Mouse (Mus musculus): ENCODE measurements around the gene Trex1.
A peak's percentile ranks its signal among the peaks of the same experiment; 100 is the strongest.

Gene Trex1

GRCm38 (mm10) chr9:109059136-109059903 is at the start of gene Trex1:
TSS of gene Trex1 (minus strand) at chr9:109059734.
- peak; percentile 86 for DNase-seq

- no peak for DNase-seq
Observed at GRCm38 (mm10) chr9:109107341-109107740, 47.8 kb upstream of the Trex1 start.

GRCm38 (mm10) chr9:109105648-109106047 is 46.1 kb upstream of the Trex1 start:
- no peak for DNase-seq

DNA sequence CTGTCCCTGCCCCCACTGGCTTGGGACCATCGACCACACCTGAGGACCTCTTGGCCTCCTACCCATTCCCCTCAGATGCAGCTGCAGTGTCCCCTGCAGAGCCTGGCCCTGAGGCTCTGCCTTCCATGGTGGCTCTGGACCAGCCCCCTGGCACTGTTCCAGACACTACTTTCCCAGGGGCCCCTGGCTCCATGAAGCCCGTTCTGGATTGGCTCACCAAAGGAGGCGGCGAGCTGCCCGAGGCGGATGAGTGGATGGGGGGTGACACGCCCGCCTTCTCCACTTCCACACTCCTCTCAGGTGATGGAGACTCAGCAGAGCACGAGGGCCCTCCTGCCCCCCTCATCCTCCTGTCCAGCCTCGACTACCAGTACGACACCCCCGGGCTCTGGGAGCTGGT is 45.5 kb upstream of the Trex1 start:
- DNase-seq = no peak

DNA sequence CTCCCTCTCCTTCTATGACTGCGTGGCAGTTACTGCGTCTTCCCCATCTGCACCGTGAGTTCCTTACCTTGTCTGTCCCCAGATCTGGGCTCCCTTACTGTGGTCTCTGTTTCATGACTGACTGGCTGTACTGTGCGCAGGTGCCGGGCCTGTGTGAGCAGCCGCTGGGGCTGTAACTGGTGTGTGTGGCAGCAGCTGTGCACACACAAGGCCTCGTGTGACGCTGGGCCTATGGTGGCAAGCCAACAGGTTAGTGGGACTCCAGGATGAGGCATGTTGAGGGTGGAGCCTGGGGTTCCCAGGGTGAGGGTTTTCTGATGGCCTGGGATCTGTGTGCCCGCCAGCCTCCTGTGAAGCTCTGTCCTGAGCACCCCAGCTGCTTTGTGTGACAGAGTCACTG is 44.5 kb upstream of the Trex1 start:
- no peak for DNase-seq

GRCm38 (mm10) chr9:109103250-109103649 is 43.7 kb upstream of the Trex1 start:
- no peak for DNase-seq

- no peak for DNase-seq
Observed at GRCm38 (mm10) chr9:109102541-109102940, 43.0 kb upstream of the Trex1 start.

DNA sequence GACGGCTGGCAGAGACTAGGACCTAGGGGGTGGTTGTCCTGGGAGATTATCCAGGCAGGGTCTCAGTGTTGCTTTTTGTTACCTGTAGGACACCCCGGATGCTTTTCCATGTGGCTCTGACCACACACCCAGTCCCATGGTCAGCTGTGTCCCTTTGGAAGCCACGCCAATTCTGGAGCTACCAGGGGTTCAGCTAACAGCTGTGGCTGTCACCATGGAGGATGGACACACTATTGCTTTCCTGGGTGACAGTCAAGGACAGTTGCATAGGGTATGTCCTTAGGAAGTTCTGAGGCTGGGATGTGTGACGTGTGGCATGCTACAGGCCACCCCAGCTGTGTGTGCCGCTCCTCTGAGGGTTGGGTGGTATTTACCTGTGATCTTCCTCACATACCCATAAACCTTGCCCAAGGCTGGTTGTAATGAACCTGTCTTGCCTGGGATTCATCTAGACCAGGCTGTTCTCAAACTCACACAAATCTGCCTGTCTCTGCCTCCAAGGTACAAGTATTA is 42.5 kb upstream of the Trex1 start:
- DNase-seq = no peak

DNA sequence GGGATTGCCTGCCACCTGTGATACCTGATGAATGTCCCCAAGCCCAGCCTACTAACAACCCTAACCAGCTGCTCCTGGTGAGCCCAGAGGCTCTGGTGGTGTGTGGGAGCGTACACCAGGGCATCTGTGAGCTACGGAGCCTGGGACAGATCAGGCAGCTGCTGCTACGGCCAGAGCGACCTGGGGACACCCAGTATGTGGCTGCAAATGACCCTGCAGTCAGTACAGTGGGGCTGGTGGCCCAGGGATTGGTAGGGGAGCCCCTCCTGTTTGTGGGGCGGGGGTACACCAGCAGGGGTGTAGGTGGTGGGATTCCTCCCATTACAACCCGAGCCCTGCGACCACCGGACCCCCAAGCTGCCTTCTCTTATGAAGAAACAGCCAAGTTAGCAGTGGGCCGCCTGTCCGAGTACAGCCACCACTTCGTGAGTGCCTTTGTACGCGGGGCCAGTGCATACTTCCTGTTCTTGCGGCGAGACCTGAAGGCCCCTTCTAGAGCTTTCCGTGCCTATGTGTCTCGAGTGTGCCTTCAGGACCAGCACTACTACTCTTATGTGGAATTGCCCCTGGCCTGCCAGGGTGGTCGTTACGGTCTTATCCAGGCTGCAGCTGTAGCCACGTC is 40.9 kb upstream of the Trex1 start:
- DNase-seq = no peak

DNA sequence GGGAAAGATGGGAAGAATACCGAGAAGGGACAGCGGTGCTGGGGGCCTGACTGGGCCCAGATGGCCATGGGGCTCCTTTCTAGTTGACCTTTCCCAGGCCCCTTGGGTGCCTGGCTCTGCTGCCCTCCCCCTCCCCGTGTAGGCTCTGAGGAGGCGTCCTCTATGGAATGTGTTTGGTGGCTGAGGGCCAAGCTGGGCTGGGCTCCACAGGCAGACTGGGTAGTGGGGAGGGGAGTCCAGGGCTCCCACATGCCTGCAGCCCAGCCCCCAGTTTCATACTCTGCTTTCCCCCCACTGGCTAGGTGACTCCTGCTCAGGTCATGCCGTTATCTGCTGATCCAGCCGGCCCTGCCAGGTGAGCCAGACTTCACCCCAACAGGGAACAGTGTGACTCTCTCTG is 39.4 kb upstream of the Trex1 start:
- DNase-seq = peak; percentile 30

GRCm38 (mm10) chr9:109098366-109098765 is 38.8 kb upstream of the Trex1 start:
- DNase-seq = no peak

DNA sequence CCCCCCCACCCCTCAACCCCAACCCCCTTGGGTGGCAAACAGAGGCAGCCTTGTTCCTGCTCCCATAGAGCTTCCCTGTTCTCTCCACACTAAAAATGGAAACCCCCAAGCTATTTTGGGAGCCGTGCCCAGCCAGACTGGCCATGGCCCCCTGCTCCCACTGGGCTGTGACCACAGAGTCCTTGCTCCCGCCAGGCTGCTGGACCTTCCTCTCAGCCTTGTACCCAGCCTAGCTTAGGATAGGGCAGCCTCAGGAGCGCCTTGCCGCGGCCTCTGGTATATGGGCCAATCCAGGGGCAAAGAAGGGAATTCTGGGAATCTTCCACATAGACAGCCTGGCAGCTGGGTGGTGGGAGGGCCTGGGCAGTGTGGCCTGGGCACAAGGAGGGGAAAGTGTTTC is 38.3 kb upstream of the Trex1 start:
- peak; percentile 50 for DNase-seq

GRCm38 (mm10) chr9:109097291-109097690 is 37.8 kb upstream of the Trex1 start:
- DNase-seq = no peak

GRCm38 (mm10) chr9:109096856-109097255 is 37.3 kb upstream of the Trex1 start:
- no peak for DNase-seq

GRCm38 (mm10) chr9:109096251-109096661 is 36.7 kb upstream of the Trex1 start:
- peak; percentile 23 for DNase-seq

- DNase-seq = peak; percentile 79
Observed at GRCm38 (mm10) chr9:109095137-109095982, 35.8 kb upstream of the Trex1 start, which contains the start of gene Plxnb1. TSS of gene Plxnb1 (plus strand) at chr9:109095389.

DNA sequence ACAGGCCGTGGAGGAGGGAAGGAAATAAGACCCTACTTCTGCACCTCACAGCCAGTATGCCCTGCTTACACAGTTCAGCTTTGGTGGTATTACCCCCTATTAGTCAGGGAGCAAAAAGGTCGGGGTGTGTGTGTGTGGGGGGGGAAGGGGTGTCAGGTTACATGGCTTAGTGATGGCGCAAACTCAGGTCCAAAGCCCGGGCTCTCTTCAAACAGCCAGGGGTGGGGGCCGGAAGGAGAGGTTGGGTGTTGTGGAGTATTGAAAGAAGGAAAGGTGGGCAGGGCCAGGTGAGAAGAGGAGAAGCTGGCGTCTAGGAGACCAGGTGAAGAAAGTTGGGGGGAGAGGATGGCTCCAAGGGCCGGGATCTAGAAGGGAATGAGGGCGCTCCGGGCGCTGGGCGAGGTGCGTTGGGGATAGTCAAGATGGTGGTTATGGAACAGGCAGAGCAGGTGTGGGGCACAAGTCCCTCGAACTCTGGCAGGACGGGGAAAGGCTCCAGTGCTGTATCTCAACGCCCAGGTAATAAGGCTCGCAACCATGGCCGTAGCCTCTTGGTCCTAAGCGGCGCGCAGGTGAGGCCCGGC is 35.1 kb upstream of the Trex1 start:
- DNase-seq = no peak

GRCm38 (mm10) chr9:109093786-109094552 is 34.4 kb upstream of the Trex1 start:
- no peak for DNase-seq

DNA sequence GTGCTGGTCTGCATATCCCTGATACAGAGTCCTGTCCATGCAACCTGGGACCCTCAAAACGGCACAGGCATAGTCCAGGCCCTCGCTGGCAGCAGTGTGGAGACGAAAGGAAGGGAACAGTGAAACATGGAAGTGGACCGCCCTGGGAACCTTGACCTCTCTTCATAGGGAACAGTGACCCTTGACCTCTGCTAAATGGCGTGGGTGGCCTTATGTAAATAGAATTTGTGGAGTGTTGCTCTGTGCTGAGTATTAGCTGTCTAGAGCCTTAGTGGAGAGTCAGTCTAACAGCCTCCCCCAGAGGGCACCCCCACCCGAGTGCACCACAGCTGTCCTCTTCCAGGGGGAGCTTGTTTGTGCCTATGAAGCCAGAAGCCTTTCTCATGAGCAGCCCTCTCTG is 33.3 kb upstream of the Trex1 start:
- no peak for DNase-seq

DNA sequence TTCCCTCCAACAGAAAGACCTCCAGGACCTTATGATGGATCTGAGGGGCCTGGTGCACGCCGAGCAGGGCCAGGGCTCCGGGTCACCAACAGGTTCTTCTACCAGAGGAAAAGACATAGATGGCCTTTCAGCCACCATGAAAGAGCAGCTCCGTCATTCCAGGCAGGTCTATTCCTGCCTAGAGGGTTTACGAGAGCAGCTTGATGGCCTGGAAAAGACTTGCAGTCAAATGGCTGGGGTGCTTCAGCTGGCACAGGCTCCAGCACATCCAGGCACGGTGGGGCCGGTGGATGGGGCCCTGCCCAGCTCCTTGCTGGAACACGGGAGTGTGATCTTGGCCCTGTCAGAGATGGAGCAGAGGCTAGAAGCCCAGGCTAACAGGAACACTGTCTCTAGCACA is 32.3 kb upstream of the Trex1 start:
- no peak for DNase-seq

GRCm38 (mm10) chr9:109090446-109090845 is 30.9 kb upstream of the Trex1 start:
- DNase-seq = no peak

- no peak for DNase-seq
Observed at GRCm38 (mm10) chr9:109087987-109088386, 28.5 kb upstream of the Trex1 start.

Measured in right cerebral cortex, postnatal 25 days (tissue).